Mouse (Mus musculus) CH12.LX (cell line): ENCODE results near the gene Srebf2. TPM values are rescaled to one million over a fixed set of nuclear protein-coding genes. Genes with fewer than 3 reads are reported as not detected.

Experiments
- DNase-seq: peaks from one replicate; pipeline ENCODE4 v3.0.0-alpha.2; 2013; ENCODE audit errors: extremely low read depth
- H3K27ac ChIP-seq: 2 replicates; pipeline ENCODE4 v1.5.1; 2012; ENCODE audit warnings: low read depth, mild to moderate bottlenecking, control low read depth, moderate library complexity; ENCODE audit not compliant: insufficient read depth
- H3K27me3 ChIP-seq: replicated peaks from 2 replicates; pipeline ENCODE3; 2012; ENCODE audit warnings: inconsistent platforms
- H3K36me3 ChIP-seq, 2 experiments: replicated peaks in 1 of 2; 2 replicates each; pipeline versions ENCODE3 to v1.6.1; 2012; ENCODE audit warnings: inconsistent platforms in 1 of 2, low read length in 1 of 2, mild to moderate bottlenecking in 1 of 2, mixed read lengths in 1 of 2, moderate library complexity in 1 of 2; ENCODE audit not compliant: control insufficient read depth in 1 of 2, insufficient read depth in 1 of 2
- H3K4me1 ChIP-seq, 2 experiments: 2 replicates each; pipeline ENCODE4 v1.6.1; 2012; ENCODE audit warnings: inconsistent platforms in 1 of 2, moderate library complexity in 1 of 2; ENCODE audit not compliant: insufficient read depth in 2 of 2, control insufficient read depth in 1 of 2
- H3K4me2 ChIP-seq: 2 replicates; pipeline ENCODE4 v1.6.1; 2012; ENCODE audit warnings: low read depth, mild to moderate bottlenecking, control low read depth; ENCODE audit not compliant: poor library complexity, insufficient read depth, severe bottlenecking
- H3K4me3 ChIP-seq, 3 experiments: fragments of 150-350 bp in 1 of 3; sonication (generic) in 1 of 3; replicated peaks in 1 of 3; 2 replicates each; pipeline versions ENCODE3 to v1.5.1; 2011 to 2012; ENCODE audit warnings: low read depth in 2 of 3, low read length in 2 of 3, mild to moderate bottlenecking in 2 of 3, moderate library complexity in 2 of 3, control low read depth in 1 of 3, improper control_type of control experiment in 1 of 3, inconsistent platforms in 1 of 3, mixed read lengths in 1 of 3; ENCODE audit not compliant: poor library complexity in 1 of 3
- H3K79me2 ChIP-seq: replicated peaks from 2 replicates; pipeline ENCODE4 v1.6.1; 2012; ENCODE audit warnings: mild to moderate bottlenecking, moderate library complexity; ENCODE audit not compliant: control insufficient read depth, poor library complexity, insufficient read depth, severe bottlenecking; ENCODE audit errors: extremely low read depth
- H3K9ac ChIP-seq: 2 replicates; pipeline ENCODE4 v1.6.1; 2012; ENCODE audit warnings: low read depth, mild to moderate bottlenecking, control low read depth, moderate library complexity; ENCODE audit not compliant: insufficient read depth
- H3K9me3 ChIP-seq: replicated peaks from 2 replicates; pipeline ENCODE3; 2012; ENCODE audit warnings: low read length, inconsistent platforms, mixed read lengths
- CHD1 ChIP-seq: IDR thresholded peaks from 2 replicates; pipeline ENCODE4 v1.6.1; 2012; ENCODE audit warnings: low read depth, low read length, improper control_type of control experiment, inconsistent platforms
- ELF1 ChIP-seq: IDR thresholded peaks from 2 replicates; pipeline ENCODE4 v1.6.1; 2014; ENCODE audit warnings: low read depth, mild to moderate bottlenecking, inconsistent platforms, low read length, improper control_type of control experiment
- ETS1 ChIP-seq: conservative IDR thresholded peaks from 2 replicates; pipeline ENCODE4 v1.6.1; 2012; ENCODE audit warnings: low read depth, mild to moderate bottlenecking, inconsistent platforms, low read length, improper control_type of control experiment, moderate library complexity
- GABPA ChIP-seq: IDR thresholded peaks from 2 replicates; pipeline ENCODE4 v1.6.1; 2012; ENCODE audit warnings: low read depth, low read length, improper control_type of control experiment, inconsistent platforms; ENCODE audit not compliant: insufficient replicate concordance
- HCFC1 ChIP-seq: IDR thresholded peaks from 2 replicates; pipeline ENCODE4 v1.6.1; 2012; ENCODE audit warnings: low read depth, mild to moderate bottlenecking, inconsistent platforms, low read length, improper control_type of control experiment
- IRF4 ChIP-seq: IDR thresholded peaks from 2 replicates; pipeline ENCODE4 v1.6.1; 2014; ENCODE audit warnings: low read depth, mild to moderate bottlenecking, inconsistent platforms, low read length, improper control_type of control experiment
- JUN ChIP-seq: IDR thresholded peaks from 2 replicates; pipeline ENCODE4 v1.6.1; 2011; ENCODE audit warnings: low read depth, mild to moderate bottlenecking, low read length, improper control_type of control experiment, moderate library complexity; ENCODE audit not compliant: insufficient read depth
- MAFK ChIP-seq: IDR thresholded peaks from 2 replicates; pipeline ENCODE4 v1.6.1; 2011; ENCODE audit warnings: low read length, improper control_type of control experiment; ENCODE audit not compliant: insufficient replicate concordance
- MAX ChIP-seq: IDR thresholded peaks from 2 replicates; pipeline ENCODE4 v1.6.1; 2011; ENCODE audit warnings: low read length, improper control_type of control experiment
- MAZ ChIP-seq: IDR thresholded peaks from 2 replicates; pipeline ENCODE4 v1.6.1; 2012; ENCODE audit warnings: low read depth, mild to moderate bottlenecking, inconsistent platforms, low read length, improper control_type of control experiment, moderate library complexity
- MEF2A ChIP-seq: IDR thresholded peaks from 2 replicates; pipeline ENCODE4 v1.6.1; 2014; ENCODE audit warnings: low read depth, mild to moderate bottlenecking, inconsistent platforms, low read length, improper control_type of control experiment, borderline replicate concordance
- MXI1 ChIP-seq: IDR thresholded peaks from 2 replicates; pipeline ENCODE4 v1.6.1; 2011; ENCODE audit warnings: mild to moderate bottlenecking, low read depth, low read length, improper control_type of control experiment
- NELFE ChIP-seq: IDR thresholded peaks from 2 replicates; pipeline ENCODE4 v1.6.1; 2011; ENCODE audit warnings: low read depth, low read length, improper control_type of control experiment
- PAX5 ChIP-seq: IDR thresholded peaks from 2 replicates; pipeline ENCODE4 v1.6.1; 2012; ENCODE audit warnings: low read length, inconsistent platforms, mixed read lengths
- POLR2AphosphoS2 ChIP-seq: IDR thresholded peaks from 2 replicates; pipeline ENCODE4 v1.6.1; 2011; ENCODE audit warnings: low read depth, low read length, improper control_type of control experiment
- RCOR1 ChIP-seq: conservative IDR thresholded peaks from 2 replicates; pipeline ENCODE4 v1.6.1; 2012; ENCODE audit warnings: low read depth, mild to moderate bottlenecking, inconsistent platforms, low read length, improper control_type of control experiment
- SIN3A ChIP-seq: IDR thresholded peaks from 2 replicates; pipeline ENCODE4 v1.6.1; 2012; ENCODE audit warnings: low read length, improper control_type of control experiment, inconsistent platforms
- TCF12 ChIP-seq: IDR thresholded peaks from 2 replicates; pipeline ENCODE4 v1.6.1; 2014; ENCODE audit warnings: low read depth, mild to moderate bottlenecking, inconsistent platforms, low read length, improper control_type of control experiment
- UBTF ChIP-seq: IDR thresholded peaks from 2 replicates; pipeline ENCODE4 v1.6.1; 2012; ENCODE audit warnings: low read depth, mild to moderate bottlenecking, inconsistent platforms, low read length, improper control_type of control experiment, moderate library complexity
- USF1 ChIP-seq: IDR thresholded peaks from 2 replicates; pipeline ENCODE4 v1.6.1; 2014; ENCODE audit warnings: low read depth, mild to moderate bottlenecking, inconsistent platforms, low read length, improper control_type of control experiment
- ZC3H11A ChIP-seq: IDR thresholded peaks from 2 replicates; pipeline ENCODE4 v1.6.1; 2012; ENCODE audit warnings: low read depth, mild to moderate bottlenecking, inconsistent platforms, low read length, improper control_type of control experiment
- ZKSCAN1 ChIP-seq: IDR thresholded peaks from 2 replicates; pipeline ENCODE4 v1.6.1; 2012; ENCODE audit warnings: low read depth, inconsistent platforms, low read length, improper control_type of control experiment, borderline replicate concordance
- ZMIZ1 ChIP-seq: IDR thresholded peaks from 2 replicates; pipeline ENCODE4 v1.6.1; 2012; ENCODE audit warnings: low read depth, mild to moderate bottlenecking, inconsistent platforms, low read length, improper control_type of control experiment
- dilution Hi-C: fragments of 300-500 bp; cut with MboI; formaldehyde crosslinking; loops from 2 replicates; pipeline ENCODE4 v1.14.3; 2020; ENCODE audit warnings: low sequenced_read_pairs; ENCODE audit not compliant: extremely low pct_unique_long_range_greater_than_20kb, extremely low pct_ligation_motif_present
- in situ Hi-C: fragments of 300-500 bp; cut with MboI; formaldehyde crosslinking; loops from 3 replicates; pipeline ENCODE4 v1.14.3; 2019; ENCODE audit warnings: low sequenced_read_pairs, low pct_ligation_motif_present, low pct_unique_long_range_greater_than_20kb, mixed read lengths
- polyA plus RNA-seq: library from polyadenylated mRNA; unstranded; fragments of >175 nt; gene quantifications from 2 replicates; pipeline ENCODE4 v1.2.1, GENCODE M21; 2012; ENCODE audit warnings: low read depth; ENCODE audit not compliant: insufficient read length
- total RNA-seq, 2 experiments: library from RNA; depleted of rRNA; stranded (reverse); fragments of 300-350 nt in 1 of 2; fragments of >200 nt in 1 of 2; gene quantifications; 2 replicates each; pipeline ENCODE4 v1.2.3; 2012 to 2014

Srebf2 gene
- total and polyA plus RNA-seq, 3 experiments = 94.3 to 253 (median 159) TPM

- dilution Hi-C loops (no loop called here), in situ Hi-C loops (loop anchor here (10.0 kb wide), 1 partner anchor 68 kb away; the partner anchor contains the start of gene Srebf2)
- Histone ChIP-seq H3K27ac (peak overlapping the region; percentile 71), H3K4me1 (peaks cover 15 to 50% of the 10 kb centered on the region in 2 experiments), H3K4me2 (peak overlapping the region; percentile 88), H3K4me3 (peak overlapping the region in 2 of 3 experiments; percentile 26 to 98), H3K9me3 (no peaks in the 10 kb centered on the region), H3K9ac (peak overlapping the region; percentile 82), H3K27me3 (no peaks in the 10 kb centered on the region), H3K36me3 (peaks cover 3 to 28% of the 10 kb centered on the region in 2 experiments), H3K79me2 (peaks cover 65% of the 10 kb centered on the region)
- TF ChIP-seq NELFE (no peak), RCOR1 (no peak), GABPA (no peak), HCFC1 (no peak), ZC3H11A (no peak), ELF1 (no peak), SIN3A (no peak), IRF4 (no peak), CHD1 (no peak), JUN (no peak), MXI1 (no peak), PAX5 (no peak), USF1 (no peak), POLR2AphosphoS2 (no peak)
- no peak for DNase-seq
Observed at GRCm38 (mm10) chr15:82213222-82213621, 66.2 kb downstream of the Srebf2 start.

DNA sequence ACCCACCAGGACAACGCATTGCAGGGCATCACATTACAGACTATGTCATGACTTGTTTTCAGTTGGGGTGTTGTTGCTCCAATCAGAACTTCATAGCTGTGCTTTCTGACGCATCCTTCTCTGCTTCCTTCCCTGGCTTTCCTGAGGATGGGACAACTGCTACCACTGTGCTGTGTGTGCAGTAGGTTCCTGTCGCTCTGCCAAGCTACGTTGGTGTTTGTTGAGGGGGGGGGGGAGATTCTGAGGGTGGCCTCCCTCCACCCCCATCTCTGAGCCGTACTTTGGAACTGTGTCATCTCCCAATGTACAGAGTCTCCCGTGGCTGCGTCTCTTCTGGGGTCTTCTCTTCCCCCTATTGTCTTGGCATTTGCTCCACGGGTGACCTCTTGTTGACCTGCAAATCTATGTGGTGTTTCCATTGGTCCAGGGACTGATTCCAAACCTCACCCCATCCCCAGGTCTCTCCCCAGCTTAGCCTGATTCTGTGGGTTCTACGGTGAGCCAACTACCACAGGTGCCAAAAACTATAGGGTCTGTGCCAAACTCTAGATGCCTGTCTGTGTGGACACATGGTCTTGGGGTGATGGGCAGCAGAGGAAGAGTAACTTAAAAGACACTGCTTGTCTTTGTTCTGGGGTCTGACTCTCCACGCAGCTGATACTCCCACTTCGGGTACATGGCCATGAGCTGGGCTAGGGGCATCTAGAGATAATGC, 68.5 kb downstream of the Srebf2 start:
- H3K27me3 ChIP-seq = no peaks in the 10 kb centered on the region
- H3K9me3 ChIP-seq = no peaks in the 10 kb centered on the region
- no peak for DNase-seq
- dilution Hi-C loops = no loop called here
- H3K4me2 ChIP-seq = peak overlapping the region; percentile 89
- peak overlapping the region; percentile 99 for H3K27ac ChIP-seq
- in situ Hi-C loops = loop anchor here (10.0 kb wide), 1 partner anchor 71 kb away; the partner anchor contains the start of gene Srebf2
- H3K36me3 ChIP-seq = peaks cover 0 to 8% of the 10 kb centered on the region in 2 experiments
- peak overlapping the region; percentile 57 to 75 (median 63) for H3K4me3 ChIP-seq
- peaks cover 12 to 53% of the 10 kb centered on the region in 2 experiments for H3K4me1 ChIP-seq
- H3K79me2 ChIP-seq = peaks cover 44% of the 10 kb centered on the region
- TF ChIP-seq CHD1 = 0 out of 2 replicates have a peak, but pooled peaks have one; percentile 30
- no peak for TF ChIP-seq MEF2A
- TF ChIP-seq MAX = no peak; the same call in 1 of the 2 replicates
- no peak for TF ChIP-seq ZMIZ1
- TF ChIP-seq GABPA = no peak
- TF ChIP-seq RCOR1 = no peak
- TF ChIP-seq MAZ = 0 out of 2 replicates have a peak, but pooled peaks have one; percentile 39
- peak; percentile 4; the same call in 1 of the 2 replicates for TF ChIP-seq TCF12
- no peak for TF ChIP-seq ETS1
- TF ChIP-seq UBTF = peak; percentile 55
- no peak for TF ChIP-seq USF1
- no peak for TF ChIP-seq ZKSCAN1
- TF ChIP-seq MXI1 = no peak
- TF ChIP-seq MAFK = no peak
- H3K9ac ChIP-seq = peak overlapping the region; percentile 93
